Mouse (Mus musculus) NIH3T3 (cell line): Measurements from ENCODE around the gene Tk1.
"Not testable (repeated sequence)": the region's sequence is repeated elsewhere in the genome, so short reads cannot be mapped to it uniquely, and the experiment has no call there.

Experiments used
- DNase-seq: peaks from one replicate; pipeline ENCODE4 v3.0.0-alpha.2; 2012; ENCODE audit warnings: low read depth

Tk1 gene

GRCm38 (mm10) chr11:117821868-117822267 lies 4.0 kb downstream of the Tk1 start:
- no peak for DNase-seq

- DNase-seq, result no peak
Measured at GRCm38 (mm10) chr11:117820173-117820572, 5.7 kb downstream of the Tk1 start.

GRCm38 (mm10) chr11:117819095-117819494 lies 6.8 kb downstream of the Tk1 start:
- DNase-seq, result no peak

GRCm38 (mm10) chr11:117816389-117816996 lies 9.4 kb downstream of the Tk1 start:
- DNase-seq, result no peak

GRCm38 (mm10) chr11:117815850-117816249 lies 10.0 kb downstream of the Tk1 start:
- DNase-seq, result not testable (repeated sequence)

GRCm38 (mm10) chr11:117814704-117815366 lies 11.1 kb downstream of the Tk1 start:
- no peak for DNase-seq

GRCm38 (mm10) chr11:117813867-117814266 lies 12.0 kb downstream of the Tk1 start:
- no peak for DNase-seq

- DNase-seq, result peak; percentile 93
Measured at GRCm38 (mm10) chr11:117810401-117811046, 15.4 kb downstream of the Tk1 start.

- peak; percentile 83 for DNase-seq
Measured at GRCm38 (mm10) chr11:117809407-117810311, 16.2 kb downstream of the Tk1 start, which contains the start of the genes Gm20708 and Syngr2. TSS of gene Gm20708 (plus strand) at chr11:117809668. TSS of gene Syngr2 (plus strand) at chr11:117809668.

- DNase-seq, result no peak
Measured at GRCm38 (mm10) chr11:117806781-117807180, 19.1 kb downstream of the Tk1 start.

- no peak for DNase-seq
Measured at GRCm38 (mm10) chr11:117803166-117803688, 22.7 kb downstream of the Tk1 start.

- no peak for DNase-seq
Measured at GRCm38 (mm10) chr11:117801650-117802049, 24.2 kb downstream of the Tk1 start.

- DNase-seq, result no peak
Measured at GRCm38 (mm10) chr11:117800038-117800437, 25.9 kb downstream of the Tk1 start.

- DNase-seq, result no peak
Measured at GRCm38 (mm10) chr11:117799174-117799573, 26.7 kb downstream of the Tk1 start.

GRCm38 (mm10) chr11:117798160-117798541 lies 27.7 kb downstream of the Tk1 start:
- no peak for DNase-seq

GRCm38 (mm10) chr11:117797511-117798159 lies 28.3 kb downstream of the Tk1 start, which contains the start of gene 6030468B19Rik:
TSS of gene 6030468B19Rik (plus strand) at chr11:117797660.
- DNase-seq, result no peak

GRCm38 (mm10) chr11:117796954-117797353 lies 28.9 kb downstream of the Tk1 start:
- no peak for DNase-seq

GRCm38 (mm10) chr11:117794035-117794551 lies 31.8 kb downstream of the Tk1 start:
- DNase-seq, result no peak

- DNase-seq, result peak; percentile 48
Measured at GRCm38 (mm10) chr11:117792281-117792888, 33.5 kb downstream of the Tk1 start.

- DNase-seq, result no peak
Measured at GRCm38 (mm10) chr11:117791441-117791761, 34.5 kb downstream of the Tk1 start.
